Mouse (Mus musculus) kidney, embryonic 16.5 days (tissue): ENCODE results near the gene Mamstr. TPM values are rescaled to one million over a fixed set of nuclear protein-coding genes. Genes with fewer than 3 reads are reported as not detected.

Experiments used
- ATAC-seq: fragments of 200-750 bp; cut with Nextera tagmentation; 2 replicates; pipeline ENCODE4 v1.8.0; 2017; ENCODE audit warnings: moderate TSS enrichment; ENCODE audit not compliant: low FRiP score, low TSS enrichment
- H3K27ac ChIP-seq: fragments of 300-500 bp; sonication (generic); 2 replicates; pipeline ENCODE4 v1.5.1; 2014; ENCODE audit warnings: low read length
- H3K27me3 ChIP-seq: fragments of 300-500 bp; sonication (generic); 2 replicates; pipeline ENCODE4 v1.6.1; 2014; ENCODE audit warnings: low read length, control low read depth, mixed read lengths; ENCODE audit not compliant: insufficient read depth
- H3K36me3 ChIP-seq: fragments of 300-500 bp; sonication (generic); 2 replicates; pipeline ENCODE4 v1.6.1; 2014; ENCODE audit warnings: low read length, control low read depth, mixed read lengths; ENCODE audit not compliant: insufficient read depth
- H3K4me1 ChIP-seq: fragments of 300-500 bp; sonication (generic); 2 replicates; pipeline ENCODE4 v1.6.1; 2014; ENCODE audit warnings: low read length, control low read depth, mixed read lengths; ENCODE audit not compliant: insufficient read depth
- H3K4me2 ChIP-seq: fragments of 300-500 bp; sonication (generic); replicated peaks from 2 replicates; pipeline ENCODE4 v1.6.1; 2014; ENCODE audit warnings: low read depth, low read length
- H3K4me3 ChIP-seq: fragments of 300-500 bp; sonication (generic); 2 replicates; pipeline ENCODE4 v1.5.1; 2014; ENCODE audit warnings: mild to moderate bottlenecking, low read length
- H3K9ac ChIP-seq: fragments of 300-500 bp; sonication (generic); replicated peaks from 2 replicates; pipeline ENCODE4 v1.6.1; 2014; ENCODE audit warnings: low read length
- H3K9me3 ChIP-seq: fragments of 300-500 bp; sonication (generic); 2 replicates; pipeline ENCODE4 v1.6.1; 2016; ENCODE audit warnings: low read length, control low read depth
- WGBS: fragments of 180-500 bp; shearing (Covaris S2); extraction: QIAGEN DNeasy Blood & Tissue Kit; methylation state at CpG from one replicate; pipeline ENCODE4 v1.1.7; 2014; 5-methylcytosine and 5-hydroxymethylcytosine counted together
- polyA plus RNA-seq: library from polyadenylated mRNA; unstranded; fragments of >200 nt; fragmentation: Nextera tagmentation; extraction: Ambion mirVana; gene quantifications from 2 replicates; pipeline ENCODE4 v1.2.1, GENCODE M21; 2015

The Mamstr gene
- polyA plus RNA-seq, 1 experiment from 2014 or later = 9.0 TPM

- 79% methylated on average over 3 of the region's 3 CpGs for WGBS
- H3K27ac ChIP-seq = no peak overlapping the region
- no peak overlapping the region for H3K4me2 ChIP-seq
- H3K36me3 ChIP-seq = no peaks in the 10 kb centered on the region
- no peaks in the 10 kb centered on the region for H3K27me3 ChIP-seq
- no peaks in the 10 kb centered on the region for H3K9me3 ChIP-seq
- H3K4me1 ChIP-seq = peaks cover 30% of the 10 kb centered on the region
- H3K9ac ChIP-seq = no peak overlapping the region
- ATAC-seq = no peak
- H3K4me3 ChIP-seq = no peak overlapping the region
Observed at GRCm38 (mm10) chr7:45686841-45687240, 47.1 kb downstream of the Mamstr start.

- Histone ChIP-seq H3K27me3 (no peaks in the 10 kb centered on the region), H3K4me2 (no peak overlapping the region), H3K27ac (no peak overlapping the region), H3K4me3 (no peak overlapping the region), H3K9ac (no peak overlapping the region), H3K36me3 (no peaks in the 10 kb centered on the region), H3K4me1 (peaks cover 23% of the 10 kb centered on the region), H3K9me3 (no peaks in the 10 kb centered on the region)
- WGBS = 51% methylated on average over 6 of the region's 6 CpGs
- ATAC-seq = no peak
Observed at GRCm38 (mm10) chr7:45689099-45689498, 49.3 kb downstream of the Mamstr start.

GRCm38 (mm10) chr7:45689800-45690199, 50.0 kb downstream of the Mamstr start:
- ATAC-seq = no peak
- WGBS = 31% methylated on average over 11 of the region's 11 CpGs
- Histone ChIP-seq H3K9ac (no peak overlapping the region), H3K9me3 (no peaks in the 10 kb centered on the region), H3K36me3 (no peaks in the 10 kb centered on the region), H3K27ac (no peak overlapping the region), H3K4me3 (no peak overlapping the region), H3K27me3 (no peaks in the 10 kb centered on the region), H3K4me1 (peaks cover 23% of the 10 kb centered on the region), H3K4me2 (no peak overlapping the region)

- H3K4me3 ChIP-seq = no peak overlapping the region
- H3K9ac ChIP-seq = no peak overlapping the region
- H3K36me3 ChIP-seq = no peaks in the 10 kb centered on the region
- no peaks in the 10 kb centered on the region for H3K9me3 ChIP-seq
- ATAC-seq = no peak
- no peak overlapping the region for H3K4me2 ChIP-seq
- peaks cover 15% of the 10 kb centered on the region; the same call in 1 of the 2 replicates for H3K4me1 ChIP-seq
- H3K27me3 ChIP-seq = no peaks in the 10 kb centered on the region
- 81% methylated on average over 2 of the region's 2 CpGs for WGBS
- H3K27ac ChIP-seq = no peak overlapping the region
Observed at GRCm38 (mm10) chr7:45692364-45692763, 52.6 kb downstream of the Mamstr start.

GRCm38 (mm10) chr7:45693921-45694591, 54.3 kb downstream of the Mamstr start, which contains the start of gene Sec1:
Gene Sec1, minus strand, starts transcription at chr7:45694402.
- H3K9me3 ChIP-seq = no peaks in the 10 kb centered on the region
- peaks cover 12% of the 10 kb centered on the region; the same call in 1 of the 2 replicates for H3K4me1 ChIP-seq
- no peak within 1 kb of the TSS for H3K4me3 ChIP-seq
- H3K4me2 ChIP-seq = no peak within 1 kb of the TSS
- H3K27ac ChIP-seq = no peak within 1 kb of the TSS
- ATAC-seq = peak; percentile 52
- H3K9ac ChIP-seq = no peak within 1 kb of the TSS
- WGBS = 91% methylated on average over 50 of the region's 50 CpGs
- peaks cover 8% of the 10 kb centered on the region for H3K27me3 ChIP-seq
- H3K36me3 ChIP-seq = no peaks in the 10 kb centered on the region

- 11% methylated on average over 6 of the region's 6 CpGs for WGBS
- no peak for ATAC-seq
- Histone ChIP-seq H3K4me3 (no peak overlapping the region), H3K27me3 (peaks cover 18% of the 10 kb centered on the region), H3K9me3 (no peaks in the 10 kb centered on the region), H3K4me1 (peaks cover 8% of the 10 kb centered on the region), H3K27ac (no peak overlapping the region), H3K4me2 (no peak overlapping the region), H3K36me3 (no peaks in the 10 kb centered on the region), H3K9ac (no peak overlapping the region)
Observed at GRCm38 (mm10) chr7:45695098-45695497, 55.3 kb downstream of the Mamstr start.

Other genes starting within 250 kb of the Mamstr start
- 211 and 227 TPM in 2 replicates for gene Snrnp70, start 244.2 kb upstream of the Mamstr start, polyA plus RNA-seq
- not detected in 2 replicates for gene Kcna7, start 234.3 kb upstream of the Mamstr start, polyA plus RNA-seq
- gene Ntf5, start 226.3 kb upstream of the Mamstr start, polyA plus RNA-seq = 1.5 and 1.6 TPM in 2 replicates
- gene Lhb, start 219.2 kb upstream of the Mamstr start, polyA plus RNA-seq = not detected in 2 replicates
- gene Gys1, start 205.1 kb upstream of the Mamstr start, polyA plus RNA-seq = 51.1 and 51.7 TPM in 2 replicates
- gene Ruvbl2, start 201.9 kb upstream of the Mamstr start, polyA plus RNA-seq = 164 and 173 TPM in 2 replicates
- gene Ftl1, start 180.1 kb upstream of the Mamstr start, polyA plus RNA-seq = 5,149 and 5,628 TPM in 2 replicates
- 172 and 182 TPM in 2 replicates for gene Bax, start 173.1 kb upstream of the Mamstr start, polyA plus RNA-seq
- gene Tulp2, start 158.1 kb upstream of the Mamstr start, polyA plus RNA-seq = 0.80 and 1.1 TPM in 2 replicates
- gene Gm45808, start 153.2 kb upstream of the Mamstr start, polyA plus RNA-seq = not detected in 2 replicates
- gene Dhdh, start 151.2 kb upstream of the Mamstr start, polyA plus RNA-seq = 2.4 and 3.3 TPM in 2 replicates
- gene Nucb1, start 129.6 kb upstream of the Mamstr start, polyA plus RNA-seq = 295 and 299 TPM in 2 replicates
- 24.3 and 24.8 TPM in 2 replicates for gene Ppp1r15a, start 113.7 kb upstream of the Mamstr start, polyA plus RNA-seq
- 4.4 and 5.3 TPM in 2 replicates for gene Plekha4, start 113.6 kb upstream of the Mamstr start, polyA plus RNA-seq
- gene Hsd17b14, start 85.1 kb upstream of the Mamstr start, polyA plus RNA-seq = 13.5 and 15.5 TPM in 2 replicates
- 87.9 and 93.2 TPM in 2 replicates for gene Bcat2, start 69.8 kb upstream of the Mamstr start, polyA plus RNA-seq
- not detected in 2 replicates for gene Fgf21, start 24.5 kb upstream of the Mamstr start, polyA plus RNA-seq
- gene Fut1, start 22.7 kb upstream of the Mamstr start, polyA plus RNA-seq = 0.27 and 0.32 TPM in 2 replicates
- gene Izumo1, start 18.2 kb upstream of the Mamstr start, polyA plus RNA-seq = 0.13 and 0.14 TPM in 2 replicates
- 11.6 and 13.0 TPM in 2 replicates for gene Rasip1, start 12.5 kb upstream of the Mamstr start, polyA plus RNA-seq
- gene Fut2, start 26.4 kb downstream of the Mamstr start, polyA plus RNA-seq = 0.32 and 0.57 TPM in 2 replicates
- gene Ntn5, start 44.0 kb downstream of the Mamstr start, polyA plus RNA-seq = 0.18 and 0.29 TPM in 2 replicates
- gene Sec1, start 54.4 kb downstream of the Mamstr start, polyA plus RNA-seq = 0.22 and 0.24 TPM in 2 replicates
- 10.7 and 11.6 TPM in 2 replicates for gene Car11, start 59.9 kb downstream of the Mamstr start, polyA plus RNA-seq
- 4.1 and 4.3 TPM in 2 replicates for gene Dbp, start 65.1 kb downstream of the Mamstr start, polyA plus RNA-seq
- 1,042 and 1,047 TPM in 2 replicates for gene Rpl18, start 75.5 kb downstream of the Mamstr start, polyA plus RNA-seq
- 36.2 and 36.7 TPM in 2 replicates for gene Sphk2, start 78.0 kb downstream of the Mamstr start, polyA plus RNA-seq
- gene Fam83e, start 81.2 kb downstream of the Mamstr start, polyA plus RNA-seq = 1.1 and 1.2 TPM in 2 replicates
- gene Spaca4, start 85.8 kb downstream of the Mamstr start, polyA plus RNA-seq = not detected in 2 replicates
- 1.3 and 1.8 TPM in 2 replicates for gene Lmtk3, start 143.8 kb downstream of the Mamstr start, polyA plus RNA-seq
- gene Sult2b1, start 144.7 kb downstream of the Mamstr start, polyA plus RNA-seq = 1.9 and 2.5 TPM in 2 replicates
- 125 and 126 TPM in 2 replicates for gene Cyth2, start 174.6 kb downstream of the Mamstr start, polyA plus RNA-seq
- 1.9 TPM in 2 replicates for gene Kcnj14, start 184.8 kb downstream of the Mamstr start, polyA plus RNA-seq
- gene Grwd1, start 191.0 kb downstream of the Mamstr start, polyA plus RNA-seq = 87.4 and 87.9 TPM in 2 replicates
- 96.4 and 97.3 TPM in 2 replicates for gene Kdelr1, start 232.8 kb downstream of the Mamstr start, polyA plus RNA-seq
- 0.19 and 0.25 TPM in 2 replicates for gene Grin2d, start 238.4 kb downstream of the Mamstr start, polyA plus RNA-seq